In genomic region chr10:43619939-43620338, GRCm38 (mm10) we compare ENCODE assay signal across 18 mouse cellular contexts. TPM values are rescaled to one million over a fixed set of nuclear protein-coding genes. Genes with fewer than 3 reads are reported as not detected.
DNase-seq lines count a peak whose midpoint lies in the region; ATAC-seq and TF ChIP-seq lines count a peak whose summit lies in the region.
"Had no signal": no experiment of that assay in that cellular context is flagged by ENCODE, and none has a peak within 500 bp of the region (broad histone marks: within the 10 kb centered on the region; RNA-seq: fewer than 3 reads in every experiment).

No protein-coding gene starts in this region.

- no peaks in the 10 kb centered on the region for H3K9me3 ChIP-seq in hindbrain, embryonic 13.5 days
- no peaks in the 10 kb centered on the region for H3K9me3 ChIP-seq in hindbrain, embryonic 10.5 days
- no peaks in the 10 kb centered on the region for H3K9me3 ChIP-seq in limb, embryonic 12.5 days
- no peaks in the 10 kb centered on the region for H3K9me3 ChIP-seq in liver, embryonic 16.5 days (replicated peaks; ENCODE audit: control insufficient read depth, low read length)
- H3K9me3 ChIP-seq: embryonic facial prominence, embryonic 13.5 days; heart, embryonic 15.5 days had no signal

- no peak for DNase-seq in hindbrain, embryonic 10.5 days (ENCODE audit: low spot score)
- no peak for DNase-seq in kidney, postnatal 36 days
- DNase-seq in layer of hippocampus, adult 2 months (ENCODE audit: low spot score in 2 of 2): no peak
- DNase-seq: adrenal gland, postnatal 25 days; B cell, adult 2 months; cerebellum, adult 11 months; gastrocnemius, postnatal 14 days; heart, adult 2 months; kidney, adult 8-10 months; lung, adult 18-20 months; lung, postnatal 14 days; thymus, postnatal 36 days had no signal

- H3K27ac ChIP-seq in hindbrain, embryonic 13.5 days: peak overlapping the region; percentile 91
- H3K27ac ChIP-seq in hindbrain, embryonic 10.5 days: no peak overlapping the region
- H3K27ac ChIP-seq in limb, embryonic 12.5 days: peak overlapping the region; percentile 23; the same call in 1 of the 2 replicates
- peak overlapping the region; percentile 79 for H3K27ac ChIP-seq in liver, embryonic 16.5 days (ENCODE audit: low read length)
- H3K27ac ChIP-seq in layer of hippocampus, adult 2 months: no peak overlapping the region
- H3K27ac ChIP-seq: heart, adult 2 months; heart, embryonic 15.5 days had no signal

- H3K36me3 ChIP-seq in hindbrain, embryonic 13.5 days: no peaks in the 10 kb centered on the region
- H3K36me3 ChIP-seq in hindbrain, embryonic 10.5 days: no peaks in the 10 kb centered on the region
- no peaks in the 10 kb centered on the region for H3K36me3 ChIP-seq in limb, embryonic 12.5 days
- no peaks in the 10 kb centered on the region for H3K36me3 ChIP-seq in liver, embryonic 16.5 days (ENCODE audit: control insufficient read depth, insufficient read depth)
- H3K36me3 ChIP-seq: embryonic facial prominence, embryonic 13.5 days; heart, embryonic 15.5 days had no signal

- H3K4me2 ChIP-seq in hindbrain, embryonic 13.5 days: no peak overlapping the region
- no peak overlapping the region for H3K4me2 ChIP-seq in limb, embryonic 12.5 days
- H3K4me2 ChIP-seq in liver, embryonic 16.5 days (ENCODE audit: low read depth, low read length): 0 out of 2 replicates have a peak overlapping the region, but pooled peaks have one; percentile 7
- H3K4me2 ChIP-seq: heart, embryonic 15.5 days had no signal

- WGBS in hindbrain, embryonic 13.5 days: 94% methylated on average over 2 of the region's 2 CpGs
- WGBS in hindbrain, embryonic 10.5 days: 79% methylated on average over 2 of the region's 2 CpGs
- 74% methylated on average over 2 of the region's 2 CpGs for WGBS in limb, embryonic 12.5 days
- 23% methylated on average over 2 of the region's 2 CpGs for WGBS in liver, embryonic 16.5 days (ENCODE audit: insufficient replicate concordance)

- no peaks in the 10 kb centered on the region for H3K27me3 ChIP-seq in hindbrain, embryonic 13.5 days
- H3K27me3 ChIP-seq in hindbrain, embryonic 10.5 days (ENCODE audit: insufficient read depth, poor library complexity, severe bottlenecking): no peaks in the 10 kb centered on the region
- H3K27me3 ChIP-seq in limb, embryonic 12.5 days: no peaks in the 10 kb centered on the region
- H3K27me3 ChIP-seq in liver, embryonic 16.5 days (ENCODE audit: control insufficient read depth, insufficient read depth, low read depth, low read length): no peaks in the 10 kb centered on the region
- H3K27me3 ChIP-seq: embryonic facial prominence, embryonic 13.5 days; heart, embryonic 15.5 days had no signal

- H3K4me1 ChIP-seq in hindbrain, embryonic 13.5 days (replicated peaks): peaks cover 30% of the 10 kb centered on the region
- H3K4me1 ChIP-seq in hindbrain, embryonic 10.5 days (replicated peaks): peaks cover 11% of the 10 kb centered on the region
- H3K4me1 ChIP-seq in limb, embryonic 12.5 days (replicated peaks): peaks cover 56% of the 10 kb centered on the region
- peaks cover 43% of the 10 kb centered on the region for H3K4me1 ChIP-seq in liver, embryonic 16.5 days (ENCODE audit: control insufficient read depth, low read depth, low read length)
- H3K4me1 ChIP-seq: heart, embryonic 15.5 days had no signal

- no peak for ATAC-seq in hindbrain, embryonic 13.5 days (ENCODE audit: low FRiP score)
- ATAC-seq in erythroblast, adult 5-6 weeks (replicated peaks; ENCODE audit: low FRiP score, poor library complexity, severe bottlenecking): peak; percentile 42; the same call in 1 of the 2 replicates
- ATAC-seq in limb, embryonic 12.5 days (ENCODE audit: insufficient number of reproducible peaks, insufficient read depth, low FRiP score, low TSS enrichment, low read depth): no peak
- peak; percentile 77 for ATAC-seq in liver, embryonic 16.5 days (ENCODE audit: low read depth)

- no peak for TF ChIP-seq CTCF in layer of hippocampus, adult 2 months (conservative IDR thresholded peaks at IDR 0.05)

- H3K4me3 ChIP-seq in hindbrain, embryonic 13.5 days: no peak overlapping the region
- H3K4me3 ChIP-seq in hindbrain, embryonic 10.5 days: no peak overlapping the region
- H3K4me3 ChIP-seq in limb, embryonic 12.5 days (replicated peaks): no peak overlapping the region
- no peak overlapping the region for H3K4me3 ChIP-seq in liver, embryonic 16.5 days (ENCODE audit: low read depth, low read length)
- no peak overlapping the region for H3K4me3 ChIP-seq in layer of hippocampus, adult 2 months
- H3K4me3 ChIP-seq: embryonic facial prominence, embryonic 13.5 days; heart, adult 2 months; heart, embryonic 15.5 days had no signal

- no peak overlapping the region for H3K9ac ChIP-seq in hindbrain, embryonic 13.5 days
- no peak overlapping the region for H3K9ac ChIP-seq in limb, embryonic 12.5 days (replicated peaks)
- peak overlapping the region; percentile 44 for H3K9ac ChIP-seq in liver, embryonic 16.5 days (ENCODE audit: low read depth, low read length)
- H3K9ac ChIP-seq: embryonic facial prominence, embryonic 13.5 days; heart, embryonic 15.5 days had no signal

RNA-seq across cellular contexts. Expression of gene Cd24a, which starts 41.9 kb away (rescaled TPM):
- polyA plus RNA-seq in hindbrain, embryonic 13.5 days (2015; fragmentation: Nextera tagmentation; extraction: Ambion mirVana): 1,003 and 1,012 TPM in 2 replicates
- polyA plus RNA-seq in hindbrain, embryonic 10.5 days (2016; fragmentation: Nextera tagmentation; extraction: Ambion mirVana): 344 and 448 TPM in 2 replicates
- total RNA-seq in erythroblast, adult 5-6 weeks (2015; ENCODE audit: low replicate concordance): 3,214 and 3,327 TPM in 2 replicates
- 4,146 and 5,406 TPM in 2 replicates for total RNA-seq in erythroblast, adult 5-6 weeks (2017; ENCODE audit: low replicate concordance)
- polyA plus RNA-seq in limb, embryonic 12.5 days (2016; fragmentation: Nextera tagmentation; extraction: Ambion mirVana): 612 and 635 TPM in 2 replicates
- 927 and 938 TPM in 2 replicates for polyA plus RNA-seq in liver, embryonic 16.5 days (2015; fragmentation: Nextera tagmentation; extraction: Ambion mirVana)
- 10 to 100 TPM in 1 of 2 experiments, 1 to 10 TPM in 1; 7.3 to 10.2 TPM for total RNA-seq in layer of hippocampus, adult 2 months (2021)

Comparison
In these comparisons a context has a peak if more than half of its experiments do, and no peak if none do; other contexts are left out.
1. H3K27ac ChIP-seq: peak in hindbrain, embryonic 13.5 days (single experiment), limb, embryonic 12.5 days (single experiment) and liver, embryonic 16.5 days (single experiment); none in hindbrain, embryonic 10.5 days (single experiment) and layer of hippocampus, adult 2 months (single experiment).
2. ATAC-seq: peak in erythroblast, adult 5-6 weeks (single experiment) and liver, embryonic 16.5 days (single experiment); none in hindbrain, embryonic 13.5 days (single experiment) and limb, embryonic 12.5 days (single experiment).